Mouse (Mus musculus) neutrophil, adult 65 days (primary cell): ENCODE results near the gene Bahcc1. TPM values are rescaled to one million over a fixed set of nuclear protein-coding genes. Genes with fewer than 3 reads are reported as not detected.

Experiments
- total RNA-seq: library from RNA; stranded (reverse); gene quantifications from 2 replicates; pipeline ENCODE4 v1.2.4, GENCODE M21; 2023

The Bahcc1 gene
- total RNA-seq, result 3.0 and 3.3 TPM in 2 replicates

DNA sequence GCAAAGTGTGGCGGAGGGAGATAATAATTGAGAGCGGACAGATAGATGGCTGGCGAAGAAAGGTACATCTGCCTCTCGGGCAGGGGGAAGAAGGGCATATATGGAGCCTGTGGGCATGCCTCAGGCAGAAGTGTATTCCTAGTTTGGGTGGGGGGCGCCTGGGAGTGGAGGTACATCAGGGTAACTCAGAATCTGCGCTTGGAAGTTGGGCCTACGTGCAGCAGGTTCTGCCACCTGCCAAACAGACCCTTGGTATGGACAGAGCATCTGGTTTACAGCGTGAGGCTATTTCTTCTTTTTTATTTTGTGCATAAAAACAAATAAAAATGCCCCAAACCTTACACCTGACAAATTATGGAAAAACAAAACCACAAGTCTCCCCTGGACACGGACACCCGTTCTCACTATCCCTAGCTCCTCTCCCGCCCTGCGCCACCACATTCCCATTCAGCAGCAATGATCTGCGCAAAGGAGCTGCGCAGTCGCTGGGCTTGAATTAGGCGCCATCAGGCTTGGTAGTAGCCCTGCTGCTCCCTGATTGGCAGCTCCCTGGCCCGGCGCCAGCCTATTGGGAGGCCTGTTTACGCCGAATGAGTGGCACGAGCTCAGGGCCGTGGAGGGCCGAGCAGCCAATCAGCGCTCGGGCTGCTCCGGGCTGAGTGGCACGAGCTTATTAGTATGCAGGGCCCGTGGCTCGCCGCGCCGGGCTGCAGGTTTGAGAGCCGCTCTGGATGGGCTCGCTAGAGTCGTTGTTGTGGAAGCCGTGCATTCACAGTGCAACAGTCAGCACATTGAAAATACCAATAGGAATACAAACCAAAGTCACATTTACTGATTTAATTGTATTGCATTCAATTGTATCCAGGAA lies at the start of gene Bahcc1:
Bahcc1 (plus strand) TSS at position 718 of the 868 bp plus-strand sequence.

Other genes starting within 250 kb of the Bahcc1 start
- gene Aatk, start 185.8 kb upstream of the Bahcc1 start, total RNA-seq, result 63.1 and 95.3 TPM in 2 replicates
- gene Cep131, start 146.1 kb upstream of the Bahcc1 start, total RNA-seq, result 5.6 and 9.8 TPM in 2 replicates
- 16.7 and 17.5 TPM in 2 replicates for gene Tepsin, start 134.2 kb upstream of the Bahcc1 start, total RNA-seq
- gene Ndufaf8, start 134.0 kb upstream of the Bahcc1 start, total RNA-seq, result 16.1 and 18.7 TPM in 2 replicates
- gene Slc38a10, start 81.6 kb upstream of the Bahcc1 start, total RNA-seq, result 94.1 and 151 TPM in 2 replicates
- gene Actg1, start 115.6 kb downstream of the Bahcc1 start, total RNA-seq, result 3,631 and 3,848 TPM in 2 replicates
- gene Fscn2, start 128.6 kb downstream of the Bahcc1 start, total RNA-seq, result not detected in 2 replicates
- gene Faap100, start 145.8 kb downstream of the Bahcc1 start, total RNA-seq, result 12.8 and 19.4 TPM in 2 replicates
- gene Nploc4, start 204.8 kb downstream of the Bahcc1 start, total RNA-seq, result 36.9 and 53.5 TPM in 2 replicates
- gene Tspan10, start 209.7 kb downstream of the Bahcc1 start, total RNA-seq, result 0.84 TPM in 1 of 2 replicates, not detected in the other
- gene Pde6g, start 220.6 kb downstream of the Bahcc1 start, total RNA-seq, result not detected in 2 replicates
- 2.0 and 4.8 TPM in 2 replicates for gene Oxld1, start 225.1 kb downstream of the Bahcc1 start, total RNA-seq
- 7.4 and 8.1 TPM in 2 replicates for gene Ccdc137, start 225.2 kb downstream of the Bahcc1 start, total RNA-seq
- 5.6 and 7.2 TPM in 2 replicates for gene Arl16, start 234.7 kb downstream of the Bahcc1 start, total RNA-seq